Mouse (Mus musculus): ENCODE measurements around the gene Cidec.
A peak's percentile ranks its signal among the peaks of the same experiment; 100 is the strongest.

The Cidec gene

DNA sequence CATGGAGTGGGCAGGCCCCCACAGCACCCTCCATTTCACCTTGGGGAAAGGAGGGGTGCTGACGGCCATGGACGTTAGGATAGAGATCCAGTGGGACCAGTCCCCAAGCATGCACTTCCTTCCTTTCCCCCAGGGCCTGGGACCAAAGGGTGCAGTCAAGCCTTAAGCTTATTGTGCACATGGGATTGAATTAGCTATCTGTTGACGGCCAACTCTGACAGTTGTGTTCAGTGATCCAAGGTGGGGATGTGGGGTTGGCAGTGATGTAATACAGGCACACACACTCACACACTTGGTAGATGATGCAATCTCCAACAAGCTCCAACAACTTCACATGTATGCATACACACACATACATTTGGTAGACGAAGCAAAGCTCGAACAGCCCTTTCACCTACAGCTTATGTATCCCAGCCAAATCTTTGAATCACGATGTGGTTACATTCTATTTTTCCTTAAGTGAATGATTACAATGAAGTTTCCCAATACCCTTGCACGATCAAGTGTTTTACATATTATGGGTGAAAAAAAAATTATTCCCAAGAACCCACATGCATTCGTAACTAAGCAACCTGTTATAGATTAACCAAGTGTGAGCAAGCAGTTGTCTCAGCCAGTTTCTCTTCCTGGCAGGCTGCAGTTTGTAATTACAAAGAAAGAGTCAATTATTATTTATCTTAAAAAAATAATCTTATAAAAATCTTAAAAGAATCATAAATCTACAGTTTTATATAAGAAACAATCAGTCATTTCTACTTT is 8.8 kb upstream of the Cidec start:
- peak; percentile 37 for DNase-seq (ENCODE audit: low read depth)

DNA sequence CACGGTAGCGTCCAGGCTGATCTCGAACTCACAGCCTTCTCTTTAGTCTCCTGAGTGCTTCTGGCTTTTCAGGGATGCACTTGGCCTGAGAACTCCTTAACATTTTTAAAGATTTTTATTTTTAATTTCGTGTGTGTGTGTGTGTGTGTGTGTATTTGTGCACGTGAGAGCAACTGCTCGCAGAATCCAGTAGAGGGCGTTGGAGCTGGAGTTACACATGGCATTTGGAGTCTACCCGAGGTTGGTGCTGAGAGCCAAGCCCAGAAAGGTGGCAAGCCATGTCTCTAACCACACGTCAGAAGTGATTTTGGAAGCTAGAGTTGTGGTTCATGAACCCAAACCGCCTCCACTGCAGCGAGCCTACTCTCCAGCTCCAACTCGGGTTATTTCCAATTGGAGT is 7.5 kb upstream of the Cidec start:
- peak; percentile 67 for DNase-seq (ENCODE audit: low read depth)

DNA sequence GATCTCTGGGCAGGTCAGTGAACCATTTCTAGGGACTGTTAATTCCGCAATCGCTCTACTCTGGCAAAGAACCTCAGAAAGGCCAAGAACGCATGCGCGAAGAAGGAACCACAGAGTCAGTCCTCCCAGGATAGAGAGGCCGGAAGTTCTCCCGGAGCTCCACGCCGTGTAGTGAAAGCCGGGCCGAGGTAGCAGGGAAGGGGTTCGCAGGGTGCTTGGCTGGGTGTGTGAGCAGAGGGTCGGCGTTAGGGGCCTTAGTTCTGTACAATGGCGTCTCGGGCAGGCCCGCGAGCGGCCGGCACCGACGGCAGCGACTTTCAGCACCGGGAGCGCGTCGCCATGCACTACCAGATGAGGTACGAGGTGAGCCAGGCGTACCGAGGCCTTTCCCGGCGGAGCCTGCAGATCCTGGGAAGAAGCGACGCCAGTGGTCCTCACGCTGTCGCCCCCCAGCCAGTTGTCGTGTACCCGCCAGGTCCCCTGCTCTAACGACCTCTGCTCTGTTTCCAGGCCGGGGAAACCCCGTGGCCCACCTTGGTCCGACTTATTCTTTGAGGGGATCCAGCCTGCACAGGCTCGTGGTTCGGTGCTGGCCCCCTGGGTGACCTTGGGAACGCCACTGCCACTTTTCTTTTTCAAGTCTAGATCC is 7.0 kb upstream of the Cidec start, which contains the start of gene Jagn1:
Jagn1 (plus strand) TSS at position 128 of the 649 bp plus-strand sequence.
- peak; percentile 93 for DNase-seq (ENCODE audit: low read depth)

DNA sequence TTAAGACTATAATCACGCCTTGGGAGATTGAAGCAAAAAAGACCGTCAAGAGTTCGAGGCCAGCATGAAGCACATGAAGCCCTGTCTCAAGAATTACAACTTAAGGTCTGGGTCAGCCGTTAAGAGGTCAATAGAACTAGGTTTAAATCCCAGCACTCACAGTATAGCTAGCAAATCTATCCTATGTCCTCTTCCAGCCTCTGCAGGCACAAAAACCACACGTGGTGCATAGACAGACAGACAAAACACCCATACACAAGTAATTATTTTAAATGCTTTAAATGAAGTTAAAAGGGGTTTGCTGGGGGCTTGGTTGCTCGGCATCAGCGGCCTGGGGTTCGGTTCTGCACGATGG is 6.5 kb upstream of the Cidec start:
- DNase-seq (ENCODE audit: low read depth) = no peak

DNA sequence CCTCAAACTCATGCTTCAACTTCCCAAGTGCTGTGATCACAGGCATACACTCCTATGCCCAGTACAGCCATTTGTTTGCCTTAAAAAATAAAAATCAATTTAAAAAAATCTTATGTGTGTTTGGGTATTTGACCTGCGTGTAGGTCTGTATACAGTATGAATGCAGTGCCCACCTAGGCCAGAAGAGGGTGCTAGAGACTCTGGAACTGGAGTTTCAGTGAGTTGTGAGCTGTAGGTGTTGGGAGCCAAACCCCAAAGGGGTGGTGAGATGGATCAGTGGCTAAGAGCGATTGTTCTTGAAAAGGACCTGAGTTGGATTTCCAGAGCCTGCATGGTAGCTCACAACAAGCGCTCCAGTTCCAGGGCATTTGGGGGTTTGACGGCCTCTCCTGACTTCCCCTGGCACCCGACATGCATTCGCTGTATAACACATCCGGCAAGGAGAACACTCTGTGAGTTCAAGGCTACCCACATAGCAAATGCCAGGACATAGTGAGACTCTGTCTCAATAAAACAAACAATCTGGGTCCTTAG is 5.7 kb upstream of the Cidec start:
- DNase-seq (ENCODE audit: low read depth) = peak; percentile 93

DNA sequence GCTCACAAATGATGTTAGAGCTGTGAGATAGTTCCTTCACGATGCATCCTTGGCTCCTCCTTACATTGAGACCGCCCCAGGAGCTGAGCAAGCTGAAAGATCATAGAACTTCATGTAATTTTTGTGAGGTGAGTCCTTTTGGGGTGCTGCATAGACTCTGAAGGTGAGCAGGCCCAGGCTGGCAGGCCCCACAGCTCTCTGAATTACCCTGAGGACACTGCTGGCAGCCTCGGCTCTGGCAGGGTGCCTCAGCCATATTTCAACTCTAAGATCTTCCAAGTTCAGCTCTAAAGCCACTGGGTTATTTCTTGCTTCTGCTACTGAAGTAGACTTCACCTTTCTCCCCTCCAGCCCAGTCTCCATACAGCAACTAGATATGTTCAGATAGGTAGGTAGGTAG is 5.1 kb upstream of the Cidec start:
- DNase-seq (ENCODE audit: low read depth) = no peak

DNA sequence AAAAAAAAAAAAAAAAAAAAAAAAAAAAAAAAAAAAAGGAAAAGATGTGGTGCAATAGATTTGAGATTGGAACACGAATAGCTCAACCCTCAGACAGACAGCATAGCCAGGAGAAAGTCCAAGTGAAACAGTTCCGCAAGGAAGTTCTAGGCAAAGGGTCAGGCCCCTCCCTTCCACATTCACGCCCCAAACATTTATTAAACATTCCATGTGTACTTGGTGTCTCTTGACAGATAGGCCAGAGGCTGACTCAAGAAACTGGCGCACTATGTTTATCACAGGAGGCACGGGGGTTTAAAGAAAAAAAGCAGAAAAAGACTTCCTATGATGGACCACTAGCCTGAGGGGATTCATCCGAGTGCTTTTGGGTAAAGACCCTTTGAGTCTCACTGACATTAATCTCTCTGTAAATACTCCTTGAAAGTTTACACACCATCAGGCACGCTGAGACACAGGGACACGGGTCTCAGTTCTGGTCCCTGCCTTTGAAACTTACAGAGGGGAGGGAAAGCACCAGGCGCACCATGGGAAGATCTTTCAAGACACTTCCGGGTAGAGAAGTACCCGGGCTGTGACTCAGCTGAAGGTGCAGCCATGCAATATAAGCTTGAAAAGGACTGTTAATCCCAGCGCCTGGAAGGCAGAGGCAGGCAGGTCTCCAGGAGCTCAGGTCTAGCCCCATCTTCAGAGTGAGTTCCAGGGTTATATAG is 3.3 kb upstream of the Cidec start:
- DNase-seq (ENCODE audit: low read depth) = no peak

DNA sequence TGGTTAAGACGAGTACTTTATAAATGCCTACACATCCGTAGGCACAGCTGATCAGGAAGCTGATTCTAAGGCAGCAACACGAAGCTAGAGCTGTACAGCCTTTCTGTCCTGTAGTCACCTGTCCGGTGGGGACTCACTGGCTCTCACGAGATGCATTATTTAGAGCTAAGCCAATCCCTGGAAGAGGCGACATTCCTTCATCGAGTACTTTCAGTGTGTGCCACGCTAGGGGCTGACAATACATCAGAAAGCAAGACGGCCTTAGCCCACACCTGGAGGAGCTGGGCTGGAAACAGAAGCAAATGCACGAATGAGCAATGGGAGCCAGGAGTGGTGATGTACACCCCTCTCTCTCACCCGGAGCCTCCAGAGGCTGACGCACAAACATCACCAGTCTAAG is 1.6 kb upstream of the Cidec start:
- DNase-seq (ENCODE audit: low read depth) = no peak

DNA sequence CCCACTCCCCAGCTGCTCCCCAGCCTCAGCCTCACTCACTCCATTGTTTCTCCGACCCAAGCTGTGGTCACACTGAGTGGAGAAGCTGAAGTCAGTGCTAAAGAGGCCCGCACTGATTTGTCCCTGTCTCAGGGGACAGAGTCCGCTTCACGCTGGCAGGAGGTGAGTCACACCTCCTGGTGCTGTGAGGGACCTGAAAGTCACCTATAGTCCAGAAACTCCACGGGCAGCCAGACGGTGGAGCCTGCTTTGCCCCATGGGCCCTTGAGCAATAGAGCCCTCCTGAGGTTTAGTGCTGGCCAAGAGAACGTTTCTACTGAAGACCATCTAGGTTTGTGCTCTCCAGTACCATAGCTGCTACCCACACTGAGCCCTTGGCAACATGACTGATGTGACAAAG is 869 bp downstream of the Cidec start:
- DNase-seq (ENCODE audit: low read depth) = no peak

DNA sequence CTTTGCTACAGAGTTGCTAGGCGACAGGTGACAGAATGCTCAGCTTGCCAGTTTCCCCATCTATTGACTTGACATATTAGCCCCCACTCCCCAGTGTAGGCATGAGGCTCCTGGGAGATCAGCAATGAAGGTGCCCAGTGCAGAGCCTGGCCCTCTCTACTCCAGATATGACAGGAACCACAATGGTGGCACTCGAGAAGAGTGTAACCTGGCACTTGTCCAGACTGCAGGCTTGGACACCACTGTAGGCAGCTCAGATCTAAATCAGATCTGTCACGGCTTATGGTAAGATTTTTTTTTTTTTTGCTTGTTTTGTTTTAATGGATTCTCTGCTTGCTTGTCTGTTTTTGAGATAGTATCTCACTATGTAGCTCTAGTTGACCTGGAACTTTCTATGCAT is 1.9 kb downstream of the Cidec start:
- DNase-seq (ENCODE audit: low read depth) = no peak

DNA sequence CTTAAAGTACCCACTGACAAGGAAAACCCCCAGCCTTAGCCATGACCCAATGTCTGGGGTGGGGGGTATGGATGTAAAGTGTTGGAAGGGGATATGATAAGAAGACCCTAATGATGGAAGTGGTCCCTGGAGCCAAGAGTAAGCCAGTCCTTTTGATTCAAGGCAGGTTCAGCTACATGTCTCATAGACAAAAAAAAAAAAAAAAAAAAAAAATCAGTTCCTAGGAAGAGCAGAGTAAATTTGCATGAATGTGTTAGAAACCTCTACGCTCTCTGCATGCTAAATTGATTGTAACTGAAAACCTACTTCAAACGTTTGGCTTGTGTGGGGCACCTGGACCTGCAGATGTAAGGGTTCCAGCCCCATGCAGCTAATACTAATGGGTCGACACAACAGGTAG is 3.8 kb downstream of the Cidec start:
- DNase-seq (ENCODE audit: low read depth) = no peak

DNA sequence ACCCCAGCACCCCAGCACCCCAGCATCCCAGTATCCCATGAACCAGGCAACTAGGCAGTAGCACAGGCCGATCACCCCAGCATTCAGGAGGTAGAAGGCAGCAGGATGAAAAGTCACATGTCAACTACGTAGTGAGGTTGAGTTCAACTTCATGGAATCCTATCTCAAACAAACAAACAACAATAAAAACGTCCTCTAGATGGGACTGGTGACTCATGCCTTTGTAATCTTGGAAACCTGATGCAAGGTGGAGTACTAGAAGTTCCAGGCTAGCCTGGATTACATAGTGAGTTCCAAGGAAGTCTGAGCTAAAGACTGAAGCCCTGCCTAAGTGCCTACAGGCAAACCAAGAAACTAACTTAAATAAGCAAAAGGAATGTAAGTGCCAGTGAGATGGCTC is 4.7 kb downstream of the Cidec start:
- no peak for DNase-seq (ENCODE audit: low read depth)

DNA sequence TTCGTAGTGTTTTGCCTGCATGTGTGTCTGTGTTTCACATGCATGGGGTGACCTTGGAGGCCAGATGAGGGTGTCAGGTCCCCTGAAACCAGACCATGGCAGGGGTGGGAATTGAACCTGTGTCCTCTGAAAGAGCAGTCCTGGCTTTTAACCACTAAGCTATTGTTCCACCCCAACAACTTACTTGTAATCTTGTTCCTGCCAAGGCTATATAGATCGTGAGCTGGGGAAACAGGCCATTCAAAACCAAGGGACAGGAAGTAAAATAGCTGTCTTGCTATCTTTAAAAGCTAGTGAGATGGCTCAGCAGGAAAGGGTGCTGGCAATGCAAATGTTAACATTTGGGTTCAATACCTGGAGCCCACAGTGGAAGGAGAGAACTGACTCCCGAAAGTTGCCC is 5.6 kb downstream of the Cidec start:
- no peak for DNase-seq (ENCODE audit: low read depth)

DNA sequence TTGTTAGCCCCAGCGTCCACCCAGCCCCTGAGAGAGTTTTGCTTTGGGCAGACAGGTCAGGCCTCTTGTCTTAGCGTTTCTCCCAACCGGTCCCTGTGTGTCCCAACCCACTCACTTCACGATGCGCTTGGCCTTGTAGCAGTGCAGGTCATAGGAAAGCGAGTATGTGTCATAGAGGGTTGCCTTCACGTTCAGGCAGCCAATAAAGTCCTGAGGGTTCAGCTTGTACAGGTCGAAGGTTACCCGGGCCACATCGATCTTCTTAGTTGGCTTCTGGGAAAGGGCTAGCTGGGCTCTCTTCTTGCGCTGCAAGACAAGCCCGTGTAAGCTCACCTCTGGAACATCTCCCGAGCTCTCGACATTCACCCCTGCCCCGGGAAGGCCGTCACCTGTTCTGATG is 7.6 kb downstream of the Cidec start:
- DNase-seq (ENCODE audit: low read depth) = no peak

DNA sequence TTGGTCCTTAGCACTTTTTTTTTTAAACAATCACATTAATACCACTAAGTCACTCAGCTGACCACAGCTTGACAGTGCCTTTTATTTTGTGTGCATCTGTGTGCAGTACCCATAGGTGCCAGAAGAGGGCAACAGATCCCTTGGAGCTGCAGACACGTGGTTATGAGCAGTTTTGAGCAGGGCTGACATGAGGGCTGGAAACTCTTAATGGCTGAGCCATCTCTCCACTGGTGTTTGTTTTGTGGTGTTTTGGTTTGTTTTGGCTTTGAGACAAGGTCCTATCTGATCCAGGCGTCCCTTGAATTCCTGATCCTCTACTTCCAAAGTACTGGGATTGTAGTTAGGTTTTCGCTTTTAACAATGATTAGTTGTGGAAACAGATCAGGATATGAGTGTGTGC is 8.2 kb downstream of the Cidec start:
- peak; percentile 75 for DNase-seq (ENCODE audit: low read depth)

DNA sequence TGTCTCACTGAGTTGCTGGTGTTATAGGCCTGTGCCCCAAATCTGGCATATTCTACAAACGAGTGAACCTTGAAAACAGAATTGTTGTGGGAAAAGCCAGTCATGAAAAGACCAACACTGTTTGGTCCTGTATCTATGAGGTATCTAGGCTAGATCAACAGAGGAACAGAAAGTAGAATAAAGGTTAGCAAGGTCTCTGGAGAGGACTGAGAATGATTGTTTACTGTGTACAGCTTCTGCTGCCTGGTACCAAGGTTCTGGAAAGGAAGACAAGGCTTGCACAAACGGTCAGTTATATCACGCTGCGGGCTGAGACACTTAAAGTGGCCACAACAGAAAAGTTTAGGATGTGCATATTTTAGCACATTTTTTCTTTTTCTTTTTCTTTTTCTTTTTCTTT is 8.9 kb downstream of the Cidec start:
- no peak for DNase-seq (ENCODE audit: low read depth)

DNA sequence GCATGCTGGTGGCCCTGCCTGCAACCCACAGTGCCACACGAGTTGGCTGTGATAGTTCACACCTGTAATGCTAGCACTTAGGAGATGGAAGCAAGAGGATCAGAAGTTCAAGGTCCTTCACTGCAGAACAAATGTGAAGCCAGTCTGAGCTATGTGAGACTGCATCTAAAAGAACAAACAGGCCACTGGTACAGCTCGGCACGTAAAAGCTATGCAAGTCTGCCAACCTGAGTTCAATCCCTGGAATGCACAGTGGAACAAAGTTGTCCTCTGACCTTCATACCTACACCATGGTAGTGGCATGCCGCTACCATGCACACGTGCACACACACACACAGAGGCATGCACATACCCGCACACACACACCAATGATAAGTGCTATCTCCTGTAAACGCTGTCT is 11.4 kb downstream of the Cidec start:
- no peak for DNase-seq (ENCODE audit: low read depth)

DNA sequence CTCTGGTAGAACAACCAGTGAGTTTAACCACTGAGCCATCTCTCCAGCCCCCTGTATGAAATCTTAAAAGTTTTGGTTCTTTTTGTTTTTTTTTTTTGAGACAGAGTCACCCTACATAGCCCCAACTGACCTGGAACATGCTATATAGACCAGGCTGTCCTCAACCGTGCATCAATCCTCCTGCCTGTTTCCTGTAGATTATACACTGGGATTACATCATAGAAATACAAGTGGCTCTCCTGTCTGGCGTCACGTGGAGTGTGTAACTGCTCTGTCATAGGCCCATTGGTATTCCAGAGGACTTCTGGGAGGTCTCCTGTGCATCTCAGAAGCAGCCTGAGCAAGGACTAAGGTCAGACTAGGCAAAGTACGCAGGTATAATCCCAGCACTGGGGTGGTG is 12.6 kb downstream of the Cidec start:
- peak; percentile 70 for DNase-seq (ENCODE audit: low read depth)

DNA sequence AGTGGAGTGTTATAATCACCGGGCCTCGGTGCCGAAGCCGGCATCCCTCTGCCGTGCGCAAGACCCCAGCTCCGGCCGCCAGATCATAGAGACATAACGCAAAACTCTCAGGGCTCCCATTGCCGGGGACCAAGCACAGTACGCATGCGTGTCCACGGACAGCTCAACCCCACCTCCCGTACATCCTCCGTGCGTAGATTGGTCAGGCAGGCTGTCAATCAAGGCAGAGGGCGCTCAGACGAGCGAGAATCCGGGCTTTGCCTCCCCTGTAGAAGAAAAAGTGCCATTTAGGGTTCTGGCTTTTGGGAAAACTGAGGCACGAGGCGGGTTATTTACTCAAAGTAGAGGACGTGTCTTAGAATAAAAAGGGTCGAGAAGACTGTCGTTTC is 16.4 kb downstream of the Cidec start, which contains the start of gene Rpusd3:
Rpusd3 (minus strand) TSS at position 142 of the 389 bp plus-strand sequence.
- peak; percentile 98 for DNase-seq (ENCODE audit: low read depth)

DNA sequence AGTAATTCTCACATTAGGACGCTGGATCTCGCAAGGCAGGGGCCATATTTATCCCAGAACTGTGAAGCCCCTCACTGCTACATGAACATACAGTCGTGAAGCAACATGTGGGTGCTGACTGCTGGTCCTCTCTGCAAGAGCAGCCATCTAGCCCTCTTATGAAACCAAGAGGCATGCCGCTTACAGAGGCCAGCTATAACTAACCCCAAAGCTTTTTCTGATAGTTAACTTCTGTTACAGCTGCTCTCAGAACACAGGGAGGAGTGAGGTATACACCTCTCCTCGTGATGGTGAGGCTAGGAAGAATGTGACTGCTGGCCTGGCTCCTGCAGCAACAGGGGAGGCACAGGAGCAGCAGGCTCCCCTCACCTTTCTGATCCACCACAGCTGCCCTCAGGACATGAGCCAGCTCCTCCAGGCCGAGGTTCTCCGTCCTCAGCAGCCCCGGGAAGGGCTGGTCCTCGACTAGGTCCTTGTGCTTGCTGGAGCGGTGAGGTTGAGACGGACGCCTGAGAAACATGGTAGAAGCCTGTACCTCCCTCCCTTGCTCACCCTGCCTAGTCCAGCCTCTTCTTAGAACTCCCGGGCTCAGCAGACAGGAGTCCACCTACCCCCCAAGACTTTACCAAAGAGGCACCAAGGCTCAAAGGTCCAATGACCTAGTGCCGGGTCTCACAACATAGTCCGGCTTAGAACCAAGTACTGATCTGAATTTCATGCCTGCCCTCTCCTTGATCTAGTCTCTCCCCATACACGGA is 16.9 kb downstream of the Cidec start:
- DNase-seq (ENCODE audit: low read depth) = peak; percentile 29

DNA sequence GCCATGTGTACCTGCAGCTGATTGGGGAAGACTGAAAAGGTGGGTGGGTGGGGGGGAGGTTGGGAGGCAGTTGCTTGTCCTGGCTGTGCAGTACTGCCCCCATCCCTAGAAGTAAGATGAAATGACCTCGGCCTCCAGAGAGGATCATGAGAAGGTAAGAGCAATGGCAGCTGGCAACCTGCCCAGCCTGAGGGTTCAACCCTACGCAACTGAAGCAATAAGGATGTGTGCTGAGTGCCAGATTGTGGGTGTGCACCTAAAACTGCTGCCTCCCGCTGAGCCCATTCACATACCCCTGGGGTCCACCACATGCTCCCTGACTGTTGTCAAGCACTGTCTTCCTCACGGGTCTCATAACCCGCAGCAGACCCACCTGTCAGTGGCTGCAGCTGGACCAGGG is 19.1 kb downstream of the Cidec start:
- peak; percentile 52 for DNase-seq (ENCODE audit: low read depth)

DNA sequence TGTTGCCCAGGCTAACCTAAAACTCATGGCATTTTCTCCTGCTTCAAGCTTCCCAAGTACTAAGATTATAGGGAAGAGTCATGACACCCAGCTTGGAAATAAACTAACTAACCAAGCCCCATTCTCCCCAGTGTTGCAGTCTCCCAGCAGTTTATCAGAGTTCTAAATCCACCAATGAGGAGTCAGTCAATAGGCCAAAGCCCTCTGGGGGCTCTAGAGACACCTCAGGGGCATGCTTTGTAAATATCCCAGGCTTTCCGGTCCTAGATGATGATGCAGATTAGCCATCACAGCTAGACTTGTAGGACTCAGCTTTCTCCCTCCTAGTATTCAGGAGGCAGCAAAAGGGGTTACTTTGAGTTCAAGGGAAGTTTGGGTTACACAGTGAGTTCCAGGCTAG is 25.6 kb downstream of the Cidec start:
- DNase-seq (ENCODE audit: low read depth) = no peak

Measured in 416B (cell line).